Mouse (Mus musculus) megakaryocyte, embryonic 14.5 days (primary cell): ENCODE results near the gene Mtss1l.

Experiments used
- FLI1 ChIP-seq: IDR thresholded peaks from 2 replicates; pipeline ENCODE4 v1.6.1; 2012; ENCODE audit warnings: low read length, inconsistent platforms, mixed read lengths
- GATA1 ChIP-seq: IDR thresholded peaks from 3 replicates; pipeline ENCODE4 v1.6.1; 2012; ENCODE audit warnings: mixed read lengths, low read length, inconsistent platforms, borderline replicate concordance

GRCm38 (mm10) chr8:110694826-110695225 lies 26.4 kb upstream of the Mtss1l start:
- TF ChIP-seq GATA1 (no peak), FLI1 (no peak)
